Mouse (Mus musculus): ENCODE results near the gene Itgb8. TPM values are rescaled to one million over a fixed set of nuclear protein-coding genes. Genes with fewer than 3 reads are reported as not detected.

Itgb8 gene
- polyA plus RNA-seq, 1 experiment: 0.59 TPM

DNA sequence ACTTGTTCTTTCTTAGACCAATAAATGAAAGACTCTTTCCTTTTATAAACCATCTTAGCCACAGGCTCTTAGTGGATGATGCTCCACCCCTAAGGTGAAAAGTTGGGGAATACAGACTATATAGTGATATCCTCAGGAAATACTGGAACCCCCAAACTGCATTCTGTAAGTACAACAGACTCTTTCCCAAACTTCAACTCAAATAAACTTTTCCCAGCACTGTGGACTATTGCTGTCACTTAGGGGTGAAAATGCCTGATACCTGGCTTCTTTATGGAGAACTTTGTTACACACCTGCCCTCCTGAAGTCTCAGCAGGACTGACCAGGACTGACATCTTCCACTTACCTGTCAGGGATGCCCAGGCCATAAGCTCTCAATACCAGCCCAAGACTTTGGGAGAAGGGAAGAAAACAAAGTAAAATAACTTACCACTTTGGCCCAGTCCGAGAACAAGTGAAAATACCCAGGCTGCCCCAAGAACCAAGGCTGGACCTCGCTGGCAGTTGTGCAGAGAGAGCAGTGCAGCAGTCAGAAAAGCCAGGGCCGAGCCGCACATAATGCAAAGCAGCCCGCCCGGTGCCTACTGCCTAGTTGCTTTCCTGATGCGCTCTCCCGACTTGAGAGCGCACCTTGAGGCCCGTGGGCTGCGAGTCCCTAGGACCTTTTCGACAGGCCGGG is 1.2 kb downstream of the Itgb8 start:
- TF ChIP-seq CEBPB (IDR thresholded peaks at IDR 0.05; ENCODE audit: low read depth): no peak
- TF ChIP-seq MAX (IDR thresholded peaks at IDR 0.05): no peak
- no peak for TF ChIP-seq MYOD1 (IDR thresholded peaks at IDR 0.05; ENCODE audit: control insufficient read depth, insufficient read length, low read depth)
- Histone ChIP-seq H3K36me3 (ENCODE audit: control insufficient read depth, insufficient read depth) (no peaks in the 10 kb centered on the region), H3K79me3 (ENCODE audit: low read depth) (no peaks in the 10 kb centered on the region), H3ac (ENCODE audit: control insufficient read depth, insufficient read length, low read depth) (peak overlapping the region; percentile 85), H3K4me3 (ENCODE audit: insufficient read depth, poor library complexity, severe bottlenecking) (peak overlapping the region; percentile 41), H3K79me2 (ENCODE audit: control insufficient read depth, insufficient read depth) (no peaks in the 10 kb centered on the region), H3K27me3 (ENCODE audit: control insufficient read depth, insufficient read depth, insufficient read length) (no peaks in the 10 kb centered on the region)

DNA sequence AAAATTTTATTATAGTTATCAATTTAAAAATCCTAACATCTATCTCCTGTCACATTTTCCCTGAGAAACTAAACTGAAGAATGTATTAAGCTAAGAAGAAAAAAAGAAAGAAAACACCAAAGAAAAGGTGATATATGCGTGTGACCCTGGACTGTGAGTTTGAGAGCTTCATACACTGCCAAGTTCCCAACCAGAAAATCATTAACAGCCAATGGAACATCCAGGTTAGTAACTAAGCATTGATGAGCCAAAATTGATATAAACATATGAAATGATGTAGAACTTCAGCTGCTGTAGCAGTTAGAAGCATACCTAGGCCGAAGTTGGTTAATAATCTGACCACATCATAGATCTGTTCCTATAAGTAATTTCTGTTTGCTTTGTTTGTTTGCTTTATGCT is 6.8 kb downstream of the Itgb8 start:
- TF ChIP-seq MAX (IDR thresholded peaks at IDR 0.05) (no peak), FOSL1 (IDR thresholded peaks at IDR 0.05; ENCODE audit: insufficient read depth, low read length, poor library complexity, severe bottlenecking) (no peak), USF1 (IDR thresholded peaks at IDR 0.05; ENCODE audit: low read depth) (no peak), MYOD1 (IDR thresholded peaks at IDR 0.05; ENCODE audit: control insufficient read depth, insufficient read length, low read depth) (no peak), MYOG (IDR thresholded peaks at IDR 0.05; ENCODE audit: control insufficient read depth, extremely low read depth, insufficient read length) (no peak), CEBPB (IDR thresholded peaks at IDR 0.05; ENCODE audit: low read depth) (no peak), CTCF (IDR thresholded peaks at IDR 0.05; ENCODE audit: control insufficient read depth, insufficient read depth, insufficient read length) (no peak)
- Histone ChIP-seq H3K36me3 (ENCODE audit: control insufficient read depth, insufficient read depth) (no peaks in the 10 kb centered on the region), H3K4me3 (ENCODE audit: insufficient read depth, poor library complexity, severe bottlenecking) (no peak overlapping the region), H3K79me3 (ENCODE audit: low read depth) (no peaks in the 10 kb centered on the region), H3K79me2 (ENCODE audit: control insufficient read depth, insufficient read depth) (no peaks in the 10 kb centered on the region), H3ac (ENCODE audit: control insufficient read depth, insufficient read length, low read depth) (no peak overlapping the region), H3K27me3 (ENCODE audit: control insufficient read depth, insufficient read depth, insufficient read length) (no peaks in the 10 kb centered on the region)

DNA sequence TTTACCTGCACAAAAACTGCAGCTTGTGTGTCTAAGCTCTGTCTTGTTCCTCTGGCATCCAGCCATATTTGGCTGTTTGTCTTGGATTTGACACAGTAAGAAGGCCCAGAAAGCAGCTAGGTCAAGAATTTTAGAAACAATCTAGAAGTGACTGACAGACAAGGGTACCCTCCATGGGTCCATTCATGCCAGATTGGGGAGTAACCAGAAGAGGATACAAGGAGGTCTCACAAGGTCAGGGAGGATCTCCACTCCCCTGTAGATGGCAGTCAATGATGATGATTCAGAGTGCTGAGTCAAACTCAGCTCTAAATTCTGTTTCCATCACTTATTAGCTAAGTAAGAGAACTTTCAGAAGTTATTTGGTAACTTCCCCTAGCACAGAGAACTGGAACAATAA is 8.2 kb downstream of the Itgb8 start:
- no peak overlapping the region for H3K4me3 ChIP-seq (ENCODE audit: insufficient read depth, poor library complexity, severe bottlenecking)
- no peaks in the 10 kb centered on the region for H3K27me3 ChIP-seq (ENCODE audit: control insufficient read depth, insufficient read depth, insufficient read length)
- no peaks in the 10 kb centered on the region for H3K36me3 ChIP-seq (ENCODE audit: control insufficient read depth, insufficient read depth)
- H3K79me3 ChIP-seq (ENCODE audit: low read depth): no peaks in the 10 kb centered on the region
- no peaks in the 10 kb centered on the region for H3K79me2 ChIP-seq (ENCODE audit: control insufficient read depth, insufficient read depth)
- TF ChIP-seq MYOG (IDR thresholded peaks at IDR 0.05; ENCODE audit: control insufficient read depth, extremely low read depth, insufficient read length) (no peak), MAX (IDR thresholded peaks at IDR 0.05) (no peak), CEBPB (IDR thresholded peaks at IDR 0.05; ENCODE audit: low read depth) (no peak), USF1 (IDR thresholded peaks at IDR 0.05; ENCODE audit: low read depth) (no peak), MYOD1 (IDR thresholded peaks at IDR 0.05; ENCODE audit: control insufficient read depth, insufficient read length, low read depth) (no peak), FOSL1 (IDR thresholded peaks at IDR 0.05; ENCODE audit: insufficient read depth, low read length, poor library complexity, severe bottlenecking) (no peak), CTCF (IDR thresholded peaks at IDR 0.05; ENCODE audit: control insufficient read depth, insufficient read depth, insufficient read length) (no peak)
- H3ac ChIP-seq (ENCODE audit: control insufficient read depth, insufficient read length, low read depth): no peak overlapping the region

GRCm38 (mm10) chr12:119229601-119230000 is 9.0 kb downstream of the Itgb8 start:
- Histone ChIP-seq H3K27me3 (ENCODE audit: control insufficient read depth, insufficient read depth, insufficient read length) (no peaks in the 10 kb centered on the region), H3K4me3 (ENCODE audit: insufficient read depth, poor library complexity, severe bottlenecking) (no peak overlapping the region), H3K36me3 (ENCODE audit: control insufficient read depth, insufficient read depth) (no peaks in the 10 kb centered on the region), H3K79me2 (ENCODE audit: control insufficient read depth, insufficient read depth) (no peaks in the 10 kb centered on the region), H3K79me3 (ENCODE audit: low read depth) (no peaks in the 10 kb centered on the region), H3ac (ENCODE audit: control insufficient read depth, insufficient read length, low read depth) (no peak overlapping the region)
- TF ChIP-seq MYOG (IDR thresholded peaks at IDR 0.05; ENCODE audit: control insufficient read depth, extremely low read depth, insufficient read length) (no peak), FOSL1 (IDR thresholded peaks at IDR 0.05; ENCODE audit: insufficient read depth, low read length, poor library complexity, severe bottlenecking) (no peak), CTCF (IDR thresholded peaks at IDR 0.05; ENCODE audit: control insufficient read depth, insufficient read depth, insufficient read length) (no peak), USF1 (IDR thresholded peaks at IDR 0.05; ENCODE audit: low read depth) (no peak), MAX (IDR thresholded peaks at IDR 0.05) (no peak)

- Histone ChIP-seq H3K79me2 (ENCODE audit: control insufficient read depth, insufficient read depth) (no peaks in the 10 kb centered on the region), H3K36me3 (ENCODE audit: control insufficient read depth, insufficient read depth) (no peaks in the 10 kb centered on the region), H3K4me3 (ENCODE audit: insufficient read depth, poor library complexity, severe bottlenecking) (no peak overlapping the region), H3K79me3 (ENCODE audit: low read depth) (no peaks in the 10 kb centered on the region), H3K27me3 (ENCODE audit: control insufficient read depth, insufficient read depth, insufficient read length) (no peaks in the 10 kb centered on the region), H3ac (ENCODE audit: control insufficient read depth, insufficient read length, low read depth) (no peak overlapping the region)
- TF ChIP-seq CEBPB (IDR thresholded peaks at IDR 0.05; ENCODE audit: low read depth) (no peak), MYOD1 (IDR thresholded peaks at IDR 0.05; ENCODE audit: control insufficient read depth, insufficient read length, low read depth) (no peak), CTCF (IDR thresholded peaks at IDR 0.05; ENCODE audit: control insufficient read depth, insufficient read depth, insufficient read length) (no peak), USF1 (IDR thresholded peaks at IDR 0.05; ENCODE audit: low read depth) (no peak), FOSL1 (IDR thresholded peaks at IDR 0.05; ENCODE audit: insufficient read depth, low read length, poor library complexity, severe bottlenecking) (no peak), MAX (IDR thresholded peaks at IDR 0.05) (no peak), MYOG (IDR thresholded peaks at IDR 0.05; ENCODE audit: control insufficient read depth, extremely low read depth, insufficient read length) (no peak)
Observed at GRCm38 (mm10) chr12:119227898-119228297, 10.7 kb downstream of the Itgb8 start.

DNA sequence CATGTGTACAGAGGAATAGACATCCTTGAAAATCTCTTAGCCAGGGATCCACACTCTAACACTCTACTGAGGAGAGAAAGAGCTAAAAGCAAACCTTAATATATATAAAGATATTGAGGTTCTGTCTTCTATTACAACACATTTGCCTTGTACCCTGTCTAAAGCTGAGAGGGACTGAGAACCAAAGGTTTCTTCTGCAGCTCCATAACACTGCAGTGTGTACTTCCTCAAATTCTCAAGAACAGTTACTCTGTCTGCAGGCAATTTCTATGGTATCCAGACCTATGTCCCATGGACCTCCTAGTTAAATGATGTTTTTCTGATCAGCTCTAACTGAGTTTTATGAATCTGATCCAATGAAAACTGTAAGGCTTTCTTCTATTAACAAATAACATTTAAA is 13.9 kb downstream of the Itgb8 start:
- H3K79me2 ChIP-seq (ENCODE audit: control insufficient read depth, insufficient read depth): no peaks in the 10 kb centered on the region
- no peaks in the 10 kb centered on the region for H3K79me3 ChIP-seq (ENCODE audit: low read depth)
- no peak overlapping the region for H3ac ChIP-seq (ENCODE audit: control insufficient read depth, insufficient read length, low read depth)
- H3K4me3 ChIP-seq (ENCODE audit: insufficient read depth, poor library complexity, severe bottlenecking): no peak overlapping the region
- no peaks in the 10 kb centered on the region for H3K27me3 ChIP-seq (ENCODE audit: control insufficient read depth, insufficient read depth, insufficient read length)
- H3K36me3 ChIP-seq (ENCODE audit: control insufficient read depth, insufficient read depth): no peaks in the 10 kb centered on the region
- TF ChIP-seq USF1 (IDR thresholded peaks at IDR 0.05; ENCODE audit: low read depth): no peak

All from C2C12 (cell line).